Mouse (Mus musculus): ENCODE measurements around the gene Arhgap23. TPM values are rescaled to one million over a fixed set of nuclear protein-coding genes. Genes with fewer than 3 reads are reported as not detected.

Gene Arhgap23
- polyA plus RNA-seq, 1 experiment from 2014 or later, result 3.0 TPM

DNA sequence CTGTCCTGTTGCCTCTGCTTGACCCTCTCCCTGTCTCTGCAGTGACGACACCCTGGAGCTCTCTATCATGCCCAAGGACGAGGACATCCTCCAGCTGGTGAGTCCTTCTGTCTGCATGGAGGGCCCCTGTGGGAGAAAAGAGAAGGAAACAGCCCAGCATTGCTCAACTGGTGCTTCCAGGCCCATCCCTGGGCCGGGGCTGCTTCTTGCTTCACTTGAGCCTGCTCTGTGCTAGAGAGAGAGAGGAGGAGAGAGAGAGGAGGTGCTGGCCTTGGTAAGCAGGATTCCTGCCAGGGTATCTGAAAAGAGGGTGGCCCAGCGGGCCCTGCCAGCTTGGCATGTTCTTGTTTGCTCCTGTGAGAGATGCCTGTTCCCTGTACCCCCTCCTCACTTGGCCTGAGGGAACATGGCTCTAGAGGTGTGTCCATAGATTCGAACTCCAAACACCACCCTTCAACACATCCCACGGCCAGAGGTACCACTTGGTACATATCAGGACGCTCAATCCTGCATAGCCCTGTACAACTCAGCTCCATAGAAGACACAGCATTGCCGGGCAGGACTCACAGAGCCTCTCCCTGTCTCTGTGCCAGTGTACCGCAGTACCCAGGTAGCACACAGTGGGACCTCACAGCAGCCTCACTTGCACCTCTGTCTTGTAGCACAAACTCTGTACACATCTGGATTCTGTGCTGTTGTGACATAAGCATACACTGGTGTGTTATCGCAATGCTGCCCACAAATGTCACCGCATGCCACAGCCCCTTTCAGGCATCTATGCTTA is 33.5 kb downstream of the Arhgap23 start:
- Histone ChIP-seq H3K36me3 (ENCODE audit: control insufficient read depth, insufficient read depth, low read length) (peaks cover 7% of the 10 kb centered on the region), H3K4me1 (ENCODE audit: control insufficient read depth, insufficient read depth, low read length) (peaks cover 23% of the 10 kb centered on the region), H3K9me3 (ENCODE audit: control insufficient read depth, low read length) (no peaks in the 10 kb centered on the region), H3K27ac (ENCODE audit: low read length) (peak overlapping the region; percentile 77), H3K27me3 (replicated peaks; ENCODE audit: control insufficient read depth, insufficient read depth, low read length) (no peaks in the 10 kb centered on the region), H3K9ac (ENCODE audit: low read depth, low read length) (no peak overlapping the region), H3K4me3 (ENCODE audit: low read length) (no peak overlapping the region), H3K4me2 (ENCODE audit: low read depth, low read length) (no peak overlapping the region)
- no peak for ATAC-seq
- 86% methylated on average over 11 of the region's 11 CpGs for WGBS

DNA sequence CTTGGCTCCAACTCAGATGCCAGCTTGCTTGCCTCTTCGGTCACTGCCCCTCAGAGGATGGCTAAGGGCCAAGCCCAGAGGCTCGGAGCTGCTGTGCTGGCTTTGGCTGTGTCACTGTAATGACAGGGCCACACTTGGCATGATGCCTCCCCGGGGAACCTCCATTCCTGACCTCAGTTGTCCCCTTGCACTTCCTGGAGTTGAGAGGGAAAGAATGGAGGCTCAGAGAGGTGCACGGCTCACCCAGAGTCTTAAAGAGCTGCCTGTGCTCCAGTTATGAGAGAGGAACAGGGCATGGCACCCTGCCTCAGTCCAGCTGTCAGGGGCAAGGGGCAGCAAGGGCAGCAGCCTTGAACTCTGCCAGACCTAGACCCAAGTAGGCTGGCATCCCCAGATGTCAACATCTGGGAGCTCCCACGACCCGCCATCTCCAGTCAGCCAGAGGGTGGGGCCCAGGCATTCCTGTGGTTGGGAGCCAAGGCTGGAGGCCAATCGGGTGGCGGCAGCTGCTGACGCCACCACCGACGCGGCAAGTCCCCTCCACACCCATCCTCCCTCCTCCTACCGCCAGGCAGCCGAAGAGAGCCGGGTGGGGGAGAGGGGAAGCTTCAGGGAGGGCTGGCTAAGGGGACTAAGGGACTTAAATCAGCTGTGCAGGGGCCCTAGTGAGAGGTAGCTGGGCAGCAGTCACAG is 34.4 kb downstream of the Arhgap23 start:
- H3K27ac ChIP-seq (ENCODE audit: low read length), result peak overlapping the region; percentile 77
- H3K36me3 ChIP-seq (ENCODE audit: control insufficient read depth, insufficient read depth, low read length), result peaks cover 7% of the 10 kb centered on the region; the same call in 1 of the 2 replicates
- ATAC-seq, result peak; percentile 87
- H3K4me1 ChIP-seq (ENCODE audit: control insufficient read depth, insufficient read depth, low read length), result peaks cover 23% of the 10 kb centered on the region
- no peaks in the 10 kb centered on the region for H3K9me3 ChIP-seq (ENCODE audit: control insufficient read depth, low read length)
- no peaks in the 10 kb centered on the region for H3K27me3 ChIP-seq (replicated peaks; ENCODE audit: control insufficient read depth, insufficient read depth, low read length)
- peak overlapping the region; percentile 47 for H3K4me3 ChIP-seq (ENCODE audit: low read length)
- H3K4me2 ChIP-seq (ENCODE audit: low read depth, low read length), result peak overlapping the region; percentile 67
- whole genome bisulfite sequencing, result 13% methylated on average over 15 of the region's 15 CpGs
- H3K9ac ChIP-seq (ENCODE audit: low read depth, low read length), result peak overlapping the region; percentile 70

DNA sequence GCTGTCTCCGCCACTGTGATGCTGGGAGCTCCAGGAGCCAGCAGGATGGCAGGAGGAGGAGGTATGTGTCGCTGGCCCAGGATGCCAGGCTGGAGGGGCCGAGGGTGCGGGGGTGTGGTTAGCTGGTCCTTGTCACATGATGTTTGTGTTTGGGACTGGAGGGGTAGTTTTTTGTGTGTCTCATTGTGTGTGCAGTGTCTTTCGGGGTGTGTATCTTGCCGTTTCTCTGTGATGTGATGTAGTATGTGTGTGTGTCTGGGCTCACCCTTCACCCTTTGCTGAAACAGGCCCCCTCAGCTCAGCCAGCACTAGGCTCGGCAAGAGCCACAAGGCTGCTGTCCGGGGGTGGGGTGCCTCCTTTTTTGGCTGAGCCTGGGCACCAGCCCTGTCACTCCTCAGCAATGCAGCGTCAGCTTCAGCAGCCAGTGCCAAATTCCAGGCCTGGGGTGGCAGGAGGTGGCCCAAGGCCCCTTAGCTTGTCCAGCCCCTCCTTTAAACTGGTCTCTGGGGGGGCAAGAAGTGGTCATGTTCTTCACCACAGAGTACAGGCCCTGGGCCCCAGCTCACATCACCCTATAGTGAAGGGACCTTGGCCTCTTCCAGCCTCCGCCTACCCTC is 35.1 kb downstream of the Arhgap23 start:
- no peaks in the 10 kb centered on the region for H3K9me3 ChIP-seq (ENCODE audit: control insufficient read depth, low read length)
- H3K4me2 ChIP-seq (ENCODE audit: low read depth, low read length), result peak overlapping the region; percentile 67
- H3K4me3 ChIP-seq (ENCODE audit: low read length), result peak overlapping the region; percentile 47
- peak; percentile 34 for ATAC-seq
- no peaks in the 10 kb centered on the region for H3K27me3 ChIP-seq (replicated peaks; ENCODE audit: control insufficient read depth, insufficient read depth, low read length)
- 25% methylated on average over 10 of the region's 10 CpGs for WGBS
- H3K9ac ChIP-seq (ENCODE audit: low read depth, low read length), result peak overlapping the region; percentile 70
- H3K36me3 ChIP-seq (ENCODE audit: control insufficient read depth, insufficient read depth, low read length), result peaks cover 7% of the 10 kb centered on the region; the same call in 1 of the 2 replicates
- H3K4me1 ChIP-seq (ENCODE audit: control insufficient read depth, insufficient read depth, low read length), result peaks cover 23% of the 10 kb centered on the region
- H3K27ac ChIP-seq (ENCODE audit: low read length), result peak overlapping the region; percentile 41

DNA sequence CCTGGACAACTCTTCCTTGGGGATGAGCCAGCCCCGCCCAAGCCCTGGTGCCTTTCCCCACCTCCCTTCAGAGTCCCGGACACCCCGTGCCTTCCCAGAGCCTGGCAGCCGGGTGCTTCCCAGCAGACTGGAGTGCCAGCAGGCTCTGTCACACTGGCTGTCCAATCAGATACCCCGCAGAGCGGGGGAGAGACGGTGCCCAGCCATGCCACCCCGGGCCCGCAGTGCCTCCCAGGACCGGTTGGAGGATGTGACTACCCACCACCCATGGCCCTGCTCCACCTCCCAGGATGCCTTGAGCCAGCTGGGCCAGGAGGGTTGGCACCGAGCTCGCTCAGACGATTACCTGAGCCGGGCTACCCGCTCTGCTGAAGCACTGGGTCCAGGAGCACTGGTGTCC is 36.3 kb downstream of the Arhgap23 start:
- H3K4me1 ChIP-seq (ENCODE audit: control insufficient read depth, insufficient read depth, low read length), result peaks cover 19% of the 10 kb centered on the region
- no peaks in the 10 kb centered on the region for H3K9me3 ChIP-seq (ENCODE audit: control insufficient read depth, low read length)
- no peak overlapping the region for H3K9ac ChIP-seq (ENCODE audit: low read depth, low read length)
- H3K27ac ChIP-seq (ENCODE audit: low read length), result no peak overlapping the region
- peaks cover 7% of the 10 kb centered on the region for H3K36me3 ChIP-seq (ENCODE audit: control insufficient read depth, insufficient read depth, low read length)
- ATAC-seq, result no peak
- no peak overlapping the region for H3K4me2 ChIP-seq (ENCODE audit: low read depth, low read length)
- no peaks in the 10 kb centered on the region for H3K27me3 ChIP-seq (replicated peaks; ENCODE audit: control insufficient read depth, insufficient read depth, low read length)
- 94% methylated on average over 15 of the region's 15 CpGs for WGBS
- no peak overlapping the region for H3K4me3 ChIP-seq (ENCODE audit: low read length)

DNA sequence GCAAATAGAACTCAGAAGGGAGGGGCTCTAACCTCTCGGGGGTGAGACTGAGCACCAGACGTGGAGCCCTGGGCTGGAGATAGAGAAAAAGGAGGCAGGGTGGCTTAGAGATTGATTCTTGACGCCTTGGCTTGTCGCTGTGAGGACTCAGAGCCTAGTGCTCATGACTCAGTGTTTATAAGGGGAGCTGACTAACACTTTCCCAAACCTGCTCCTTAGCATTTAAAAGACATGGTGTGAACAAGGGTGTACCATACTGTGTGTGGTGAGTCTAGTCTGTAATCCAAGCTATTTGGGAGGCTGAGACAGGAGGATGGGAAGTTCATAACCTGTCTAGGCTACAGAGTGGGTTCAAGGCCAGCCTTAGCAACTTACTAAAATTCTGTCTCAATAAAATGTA is 41.8 kb downstream of the Arhgap23 start:
- Histone ChIP-seq H3K4me3 (ENCODE audit: low read length) (no peak overlapping the region), H3K9me3 (ENCODE audit: control insufficient read depth, low read length) (no peaks in the 10 kb centered on the region), H3K27ac (ENCODE audit: low read length) (no peak overlapping the region), H3K9ac (ENCODE audit: low read depth, low read length) (no peak overlapping the region), H3K4me1 (ENCODE audit: control insufficient read depth, insufficient read depth, low read length) (no peaks in the 10 kb centered on the region), H3K27me3 (replicated peaks; ENCODE audit: control insufficient read depth, insufficient read depth, low read length) (no peaks in the 10 kb centered on the region), H3K36me3 (ENCODE audit: control insufficient read depth, insufficient read depth, low read length) (peaks cover 12% of the 10 kb centered on the region), H3K4me2 (ENCODE audit: low read depth, low read length) (no peak overlapping the region)
- ATAC-seq, result no peak
- 83% methylated on average over 4 of the region's 4 CpGs for WGBS

DNA sequence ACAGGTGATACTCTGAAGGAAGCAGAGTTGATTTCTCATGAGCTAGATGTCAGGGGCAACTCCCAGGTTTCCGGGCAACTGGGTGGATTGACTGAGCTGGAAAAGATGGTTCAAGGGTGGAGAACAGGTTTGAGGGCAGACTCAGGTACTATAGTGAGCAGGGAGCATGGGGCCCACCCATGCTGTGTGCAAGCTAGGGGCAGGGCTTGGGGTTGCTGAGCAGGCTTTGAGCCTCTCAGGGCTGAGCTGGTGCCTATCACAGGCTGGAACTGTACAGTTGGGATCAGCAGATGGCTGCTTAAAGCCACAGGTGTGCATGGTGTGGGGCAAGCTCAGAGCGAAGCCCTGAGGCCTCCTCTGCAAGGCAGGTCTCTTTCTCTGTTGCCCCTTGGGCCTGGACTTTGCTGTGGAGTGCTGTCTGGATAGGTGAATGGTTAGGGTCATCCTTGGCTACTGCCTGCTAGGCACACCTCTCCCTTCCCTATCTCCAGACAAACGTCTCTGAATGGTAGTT is 46.0 kb downstream of the Arhgap23 start:
- WGBS, result 95% methylated on average over 3 of the region's 3 CpGs
- H3K9ac ChIP-seq (ENCODE audit: low read depth, low read length), result no peak overlapping the region
- peaks cover 20% of the 10 kb centered on the region for H3K36me3 ChIP-seq (ENCODE audit: control insufficient read depth, insufficient read depth, low read length)
- H3K27me3 ChIP-seq (replicated peaks; ENCODE audit: control insufficient read depth, insufficient read depth, low read length), result no peaks in the 10 kb centered on the region
- no peak for ATAC-seq
- H3K4me1 ChIP-seq (ENCODE audit: control insufficient read depth, insufficient read depth, low read length), result no peaks in the 10 kb centered on the region
- H3K4me3 ChIP-seq (ENCODE audit: low read length), result no peak overlapping the region
- H3K9me3 ChIP-seq (ENCODE audit: control insufficient read depth, low read length), result no peaks in the 10 kb centered on the region
- no peak overlapping the region for H3K4me2 ChIP-seq (ENCODE audit: low read depth, low read length)
- no peak overlapping the region for H3K27ac ChIP-seq (ENCODE audit: low read length)

DNA sequence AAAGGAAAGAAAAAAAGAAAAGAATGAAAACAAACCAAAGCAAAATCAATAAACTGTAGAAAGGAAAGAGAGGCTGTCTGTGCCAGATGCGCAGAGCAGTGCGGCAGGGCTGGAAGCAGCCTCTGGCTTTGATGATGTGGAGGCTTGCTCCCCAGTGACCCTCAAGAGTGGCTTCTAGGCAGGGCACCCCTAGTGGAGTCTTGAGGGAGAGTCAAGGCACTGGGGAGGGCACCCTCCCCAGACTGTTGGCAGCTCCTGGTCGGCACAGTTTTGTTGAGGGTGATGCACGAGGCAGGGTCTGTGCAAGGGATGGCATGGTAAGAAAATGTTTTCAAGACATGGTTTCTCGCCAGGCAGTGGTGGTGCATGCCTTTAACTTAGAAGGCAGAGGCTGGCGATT is 47.2 kb downstream of the Arhgap23 start:
- no peak overlapping the region for H3K27ac ChIP-seq (ENCODE audit: low read length)
- no peak overlapping the region for H3K9ac ChIP-seq (ENCODE audit: low read depth, low read length)
- peaks cover 16% of the 10 kb centered on the region for H3K36me3 ChIP-seq (ENCODE audit: control insufficient read depth, insufficient read depth, low read length)
- no peak overlapping the region for H3K4me2 ChIP-seq (ENCODE audit: low read depth, low read length)
- H3K4me1 ChIP-seq (ENCODE audit: control insufficient read depth, insufficient read depth, low read length), result no peaks in the 10 kb centered on the region
- H3K9me3 ChIP-seq (ENCODE audit: control insufficient read depth, low read length), result no peaks in the 10 kb centered on the region
- ATAC-seq, result no peak
- no peak overlapping the region for H3K4me3 ChIP-seq (ENCODE audit: low read length)
- WGBS, result 86% methylated on average over 6 of the region's 6 CpGs
- no peaks in the 10 kb centered on the region for H3K27me3 ChIP-seq (replicated peaks; ENCODE audit: control insufficient read depth, insufficient read depth, low read length)

DNA sequence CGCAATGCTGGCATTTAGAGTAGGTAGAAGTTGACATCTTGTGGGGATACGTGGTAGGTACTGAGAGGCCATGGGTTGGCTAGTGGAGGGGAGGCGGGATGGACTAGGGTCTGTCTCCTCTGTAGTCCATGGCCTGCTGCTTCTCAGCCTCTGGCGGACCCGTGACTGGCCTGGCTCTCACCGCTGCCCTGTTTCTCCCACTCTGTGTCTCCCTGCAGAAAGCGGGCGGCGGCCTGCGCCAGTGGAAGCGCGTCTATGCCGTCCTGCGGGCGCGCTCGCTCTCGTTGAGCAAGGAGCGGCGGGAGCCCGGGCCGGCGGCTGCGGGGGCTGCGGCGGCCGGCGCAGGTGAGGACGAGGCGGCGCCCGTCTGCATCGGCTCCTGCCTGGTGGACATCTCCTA is 47.8 kb downstream of the Arhgap23 start:
- ATAC-seq, result no peak
- Histone ChIP-seq H3K9ac (ENCODE audit: low read depth, low read length) (no peak overlapping the region), H3K27me3 (replicated peaks; ENCODE audit: control insufficient read depth, insufficient read depth, low read length) (no peaks in the 10 kb centered on the region), H3K4me2 (ENCODE audit: low read depth, low read length) (no peak overlapping the region), H3K36me3 (ENCODE audit: control insufficient read depth, insufficient read depth, low read length) (peaks cover 16% of the 10 kb centered on the region), H3K27ac (ENCODE audit: low read length) (no peak overlapping the region), H3K4me1 (ENCODE audit: control insufficient read depth, insufficient read depth, low read length) (no peaks in the 10 kb centered on the region), H3K4me3 (ENCODE audit: low read length) (no peak overlapping the region), H3K9me3 (ENCODE audit: control insufficient read depth, low read length) (no peaks in the 10 kb centered on the region)
- 56% methylated on average over 31 of the region's 33 CpGs for WGBS

DNA sequence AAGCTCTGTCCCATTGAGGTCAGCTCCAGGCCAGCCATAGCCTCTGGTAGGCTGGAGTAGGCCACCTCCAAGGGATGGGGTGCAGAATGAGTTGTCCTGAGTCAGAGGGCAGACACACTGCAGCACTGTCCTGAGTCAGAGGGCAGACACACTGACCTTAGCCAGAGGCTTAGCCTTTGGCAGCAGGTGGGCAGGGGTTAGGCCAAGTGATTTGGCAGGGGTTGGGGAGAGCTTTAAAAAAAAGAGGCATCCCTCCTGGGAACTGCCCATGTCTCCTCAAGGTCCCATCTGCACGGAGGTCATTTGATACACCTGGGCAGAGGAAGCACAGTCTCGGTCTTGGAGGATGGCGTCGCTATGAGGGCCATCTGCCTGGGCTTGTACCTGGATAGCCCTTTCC is 48.7 kb downstream of the Arhgap23 start:
- Histone ChIP-seq H3K4me3 (ENCODE audit: low read length) (no peak overlapping the region), H3K4me2 (ENCODE audit: low read depth, low read length) (no peak overlapping the region), H3K9ac (ENCODE audit: low read depth, low read length) (no peak overlapping the region), H3K4me1 (ENCODE audit: control insufficient read depth, insufficient read depth, low read length) (no peaks in the 10 kb centered on the region), H3K36me3 (ENCODE audit: control insufficient read depth, insufficient read depth, low read length) (peaks cover 16% of the 10 kb centered on the region), H3K27ac (ENCODE audit: low read length) (no peak overlapping the region), H3K9me3 (ENCODE audit: control insufficient read depth, low read length) (no peaks in the 10 kb centered on the region), H3K27me3 (replicated peaks; ENCODE audit: control insufficient read depth, insufficient read depth, low read length) (no peaks in the 10 kb centered on the region)
- ATAC-seq, result no peak
- WGBS, result 91% methylated on average over 4 of the region's 4 CpGs

All from intestine, embryonic 16.5 days (tissue).